Mouse (Mus musculus): ENCODE results near the gene Igdcc4. TPM values are rescaled to one million over a fixed set of nuclear protein-coding genes. Genes with fewer than 3 reads are reported as not detected.
A peak's percentile ranks its signal among the peaks of the same experiment; 100 is the strongest.

The Igdcc4 gene
- total RNA-seq, 2 experiments from 2014 or later = 12.3 to 13.8 TPM

GRCm38 (mm10) chr9:65109132-65110072 lies 8.1 kb downstream of the Igdcc4 start:
- DNase-seq = no peak

- no peak for DNase-seq
These were observed 10.4 kb downstream of the Igdcc4 start for GRCm38 (mm10) chr9:65111698-65112097.

- no peak for DNase-seq
These were observed 12.4 kb downstream of the Igdcc4 start for GRCm38 (mm10) chr9:65113694-65114093.

- peak; percentile 34 to 52 for DNase-seq
These were observed 14.6 kb downstream of the Igdcc4 start for GRCm38 (mm10) chr9:65115891-65116290.

GRCm38 (mm10) chr9:65117516-65117915 lies 16.2 kb downstream of the Igdcc4 start:
- DNase-seq = no peak

- peak; percentile 61 to 85 for DNase-seq
These were observed 19.6 kb downstream of the Igdcc4 start for GRCm38 (mm10) chr9:65120935-65121334.

GRCm38 (mm10) chr9:65122545-65122944 lies 21.3 kb downstream of the Igdcc4 start:
- DNase-seq = peak; percentile 38 to 42

GRCm38 (mm10) chr9:65123552-65124168 lies 22.4 kb downstream of the Igdcc4 start:
- DNase-seq = peak in 1 of 2 experiments; percentile 44

- DNase-seq = no peak
These were observed 27.0 kb downstream of the Igdcc4 start for GRCm38 (mm10) chr9:65128123-65128815.

- DNase-seq = no peak
These were observed 30.4 kb downstream of the Igdcc4 start for GRCm38 (mm10) chr9:65131717-65132116.

- peak; percentile 53 to 91 for DNase-seq
These were observed 32.5 kb downstream of the Igdcc4 start for GRCm38 (mm10) chr9:65133739-65134138.

GRCm38 (mm10) chr9:65135126-65135525 lies 33.8 kb downstream of the Igdcc4 start:
- no peak for DNase-seq

GRCm38 (mm10) chr9:65140491-65140890 lies 39.2 kb downstream of the Igdcc4 start:
- DNase-seq = no peak

GRCm38 (mm10) chr9:65140936-65141305 lies 39.6 kb downstream of the Igdcc4 start, which contains the start of gene Igdcc3:
Gene Igdcc3, plus strand, starts transcription at chr9:65141189.
- peak; percentile 12 to 26 for DNase-seq

GRCm38 (mm10) chr9:65141306-65141975 lies 40.2 kb downstream of the Igdcc4 start:
- peak; percentile 26 to 56 for DNase-seq

- peak; percentile 9 to 45 for DNase-seq
These were observed 40.7 kb downstream of the Igdcc4 start for GRCm38 (mm10) chr9:65141976-65142318.

- DNase-seq = peak in 1 of 2 experiments; percentile 7
These were observed 41.1 kb downstream of the Igdcc4 start for GRCm38 (mm10) chr9:65142399-65142798.

GRCm38 (mm10) chr9:65146001-65146400 lies 44.7 kb downstream of the Igdcc4 start:
- DNase-seq = no peak

GRCm38 (mm10) chr9:65148507-65148906 lies 47.2 kb downstream of the Igdcc4 start:
- DNase-seq = no peak

GRCm38 (mm10) chr9:65152711-65153330 lies 51.5 kb downstream of the Igdcc4 start:
- no peak for DNase-seq

GRCm38 (mm10) chr9:65153331-65153711 lies 52.0 kb downstream of the Igdcc4 start:
- no peak for DNase-seq
